21 mouse cellular contexts compared by ENCODE assay signal in the genomic region with DNA sequence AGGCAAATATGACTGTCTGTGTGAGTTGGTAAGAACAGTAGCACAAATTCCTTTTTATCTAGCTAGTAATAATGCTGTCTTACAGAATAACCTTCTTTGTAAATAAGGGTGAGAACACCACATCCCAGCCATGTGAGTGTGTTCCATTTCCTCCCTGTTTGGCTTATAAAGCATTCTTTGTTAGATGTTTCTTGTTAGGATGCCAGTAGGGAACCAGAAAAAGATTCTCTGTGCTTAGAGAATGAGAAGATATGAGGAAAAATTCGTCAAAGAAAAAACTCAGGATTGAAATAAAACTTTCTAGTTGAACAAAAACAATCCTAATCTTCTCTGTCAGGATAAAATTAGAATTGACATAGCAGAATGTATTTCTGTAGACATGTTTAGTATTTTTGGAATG.
DNase-seq lines count a peak whose midpoint lies in the region; ATAC-seq lines count a peak whose summit lies in the region.
"Had no signal": no experiment of that assay in that cellular context is flagged by ENCODE, and none has a peak within 500 bp of the region (broad histone marks: within the 10 kb centered on the region; RNA-seq: fewer than 3 reads in every experiment).

No protein-coding gene starts in this region.

- ATAC-seq in frontal cortex, adult (ENCODE audit: low TSS enrichment) = peak; percentile 68
- ATAC-seq: CD4-positive, CD25-positive, alpha-beta regulatory T cell, adult 4 months; forebrain, embryonic 13.5 days; forebrain, embryonic 15.5 days; forebrain, postnatal 0 days had no signal

- DNase-seq in frontal cortex, postnatal 10 days (ENCODE audit: low spot score in 2 of 2) = no peak
- DNase-seq in testis, postnatal 14 days (ENCODE audit: low spot score) = peak; percentile 21
- DNase-seq in testis, postnatal 10 days (ENCODE audit: low spot score) = no peak
- DNase-seq in fibroblast of lung, adult 2 months (ENCODE audit: low read depth) = peak; percentile 27
- DNase-seq in left cerebral cortex, adult 11 months (ENCODE audit: low spot score) = no peak
- DNase-seq: adrenal gland, adult 2 months; adrenal gland, postnatal 10 days; adrenal gland, postnatal 25 days; B cell, adult 2 months; cerebellum, adult 11 months; cerebellum, adult 18-20 months; cerebellum, adult 8-10 months; cerebellum, adult 9-11 months; cerebellum, postnatal 14 days; cerebellum, postnatal 36 days; embryo, embryonic 11 days; forebrain, postnatal 0 days had no signal

Comparison
In these comparisons a context has a peak if more than half of its experiments do, and no peak if none do; other contexts are left out.
1. DNase-seq: peak in testis, postnatal 14 days (single experiment) and fibroblast of lung, adult 2 months (single experiment); none in frontal cortex, postnatal 10 days (0 of 2), testis, postnatal 10 days (single experiment) and left cerebral cortex, adult 11 months (single experiment).